Mouse (Mus musculus) thymus, adult 2 months (tissue): ENCODE data around the gene Ppp1r17. TPM values are rescaled to one million over a fixed set of nuclear protein-coding genes. Genes with fewer than 3 reads are reported as not detected.

ENCODE experiments used
- DNase-seq: peaks from one replicate; pipeline ENCODE4 v3.0.0; 2021
- H3K27ac ChIP-seq: fragments of 200-500 bp; 2 replicates; pipeline ENCODE4 v1.5.1; 2012; ENCODE audit warnings: low read length, control low read depth; ENCODE audit not compliant: control insufficient read depth, insufficient read depth
- H3K27me3 ChIP-seq: fragments of 200-500 bp; 2 replicates; pipeline ENCODE4 v1.6.1; 2012; ENCODE audit warnings: mild to moderate bottlenecking, low read length, moderate library complexity, mixed read lengths; ENCODE audit not compliant: control insufficient read depth, insufficient read depth
- H3K36me3 ChIP-seq: fragments of 200-500 bp; 2 replicates; pipeline ENCODE4 v1.6.1; 2012; ENCODE audit warnings: mild to moderate bottlenecking, low read length, moderate library complexity; ENCODE audit not compliant: control insufficient read depth, insufficient read depth
- H3K4me1 ChIP-seq: fragments of 200-500 bp; replicated peaks from 2 replicates; pipeline ENCODE4 v1.6.1; 2012; ENCODE audit warnings: low read length; ENCODE audit not compliant: control insufficient read depth, insufficient read depth
- H3K4me3 ChIP-seq: fragments of 200-500 bp; 2 replicates; pipeline ENCODE4 v1.5.1; 2012; ENCODE audit warnings: mild to moderate bottlenecking, low read length, control low read depth, moderate library complexity; ENCODE audit not compliant: control insufficient read depth, insufficient read depth
- CTCF ChIP-seq: fragments of 200-500 bp; IDR thresholded peaks from 2 replicates; pipeline ENCODE4 v1.5.1; 2012; ENCODE audit warnings: mild to moderate bottlenecking, control low read depth, low read length, moderate library complexity, borderline replicate concordance; ENCODE audit not compliant: control insufficient read depth, poor library complexity, insufficient read depth; ENCODE audit errors: extremely low read depth
- POLR2A ChIP-seq: fragments of 200-500 bp; IDR thresholded peaks from 2 replicates; pipeline ENCODE4 v1.6.1; 2012; ENCODE audit warnings: mild to moderate bottlenecking, low read length, control low read depth, moderate library complexity; ENCODE audit not compliant: control insufficient read depth, poor library complexity, insufficient read depth; ENCODE audit errors: extremely low read depth
- WGBS: fragments of 180-500 bp; shearing (Covaris S2); methylation state at CpG from one replicate; pipeline ENCODE4 v1.1.7; 2018; 5-methylcytosine and 5-hydroxymethylcytosine counted together
- polyA plus RNA-seq: library from polyadenylated mRNA; depleted of rRNA; stranded (reverse); fragments of >200 nt; gene quantifications from 2 replicates; pipeline ENCODE4 v1.2.3, GENCODE M21; 2012; rRNA removed

Ppp1r17 gene
- polyA plus RNA-seq, 1 experiment: 0.08 TPM

DNA sequence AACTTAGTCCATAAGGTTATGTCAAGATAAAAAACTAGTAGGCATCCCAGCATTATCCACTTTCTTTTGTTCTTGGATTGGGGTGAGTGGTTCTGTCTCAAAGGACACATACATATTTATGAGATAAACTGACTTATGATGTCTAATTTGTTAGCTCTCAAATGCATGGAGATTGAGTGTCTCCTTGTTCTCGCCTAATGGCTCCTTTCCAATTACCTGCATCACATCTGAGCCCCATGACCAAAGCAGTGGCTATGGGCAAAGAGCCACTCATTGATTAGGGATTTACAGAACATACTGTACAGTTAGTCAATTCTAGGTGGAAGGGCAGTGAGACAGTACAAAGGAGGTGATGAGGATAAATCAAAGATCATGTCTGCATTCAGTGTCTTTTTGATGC lies 27.4 kb downstream of the Ppp1r17 start:
- no peak for TF ChIP-seq POLR2A
- no peak for TF ChIP-seq CTCF
- Histone ChIP-seq H3K4me1 (no peaks in the 10 kb centered on the region), H3K27me3 (no peaks in the 10 kb centered on the region), H3K4me3 (no peak overlapping the region), H3K27ac (no peak overlapping the region), H3K36me3 (no peaks in the 10 kb centered on the region)
- 89% methylated on average over 1 of the region's 1 CpGs for WGBS
- no peak for DNase-seq

DNA sequence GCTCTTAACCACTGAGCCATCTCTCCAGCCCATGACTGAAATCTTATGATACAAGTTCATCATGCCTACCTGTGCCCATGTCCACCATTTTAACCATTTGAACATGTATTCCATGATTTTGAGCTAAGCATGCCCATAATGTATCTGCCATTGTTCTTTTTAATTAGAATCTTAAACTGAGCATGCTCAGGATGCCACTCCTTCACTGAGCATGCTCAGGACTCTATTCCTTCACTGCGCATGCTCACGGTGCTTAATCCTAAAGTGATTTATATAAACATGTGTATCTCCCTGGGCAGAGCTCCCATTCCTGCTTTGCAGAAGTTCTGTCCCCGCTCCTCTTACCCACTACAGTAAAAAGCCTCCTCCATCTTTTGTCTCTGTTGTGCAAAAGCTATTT lies 31.3 kb downstream of the Ppp1r17 start:
- WGBS: 86% methylated on average over 3 of the region's 3 CpGs
- H3K27me3 ChIP-seq: no peaks in the 10 kb centered on the region
- no peaks in the 10 kb centered on the region for H3K4me1 ChIP-seq
- TF ChIP-seq CTCF (no peak), POLR2A (no peak)
- DNase-seq: no peak
- no peaks in the 10 kb centered on the region for H3K36me3 ChIP-seq
- no peak overlapping the region for H3K4me3 ChIP-seq
- H3K27ac ChIP-seq: no peak overlapping the region

- Histone ChIP-seq H3K27me3 (no peaks in the 10 kb centered on the region), H3K4me1 (no peaks in the 10 kb centered on the region), H3K36me3 (no peaks in the 10 kb centered on the region), H3K27ac (no peak overlapping the region), H3K4me3 (no peak overlapping the region)
- no peak for DNase-seq
- WGBS: 29% methylated on average over 4 of the region's 4 CpGs
- TF ChIP-seq CTCF: no peak
- no peak for TF ChIP-seq POLR2A
Observed at GRCm38 (mm10) chr6:56049104-56049503, 31.8 kb downstream of the Ppp1r17 start.

DNA sequence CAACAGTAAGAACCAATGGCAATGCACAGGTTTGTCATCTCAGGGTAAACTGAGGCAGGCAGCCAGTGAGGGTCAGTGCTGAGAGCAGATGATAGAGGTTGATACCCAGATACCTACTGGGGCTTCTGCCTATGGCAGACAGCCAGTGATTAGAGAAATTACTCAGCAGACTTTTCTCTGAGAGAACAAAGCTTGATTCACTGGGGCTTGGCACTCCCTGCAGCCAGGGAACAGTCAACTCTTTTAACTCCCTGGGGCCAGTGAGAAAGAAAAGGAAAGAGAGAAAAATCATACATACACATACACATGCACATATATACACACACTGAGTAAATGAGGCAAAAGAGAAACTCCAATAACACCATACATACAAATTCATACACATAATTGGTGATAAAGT lies 46.4 kb downstream of the Ppp1r17 start:
- H3K4me3 ChIP-seq: no peak overlapping the region
- TF ChIP-seq POLR2A (no peak), CTCF (no peak)
- no peak for DNase-seq
- H3K27me3 ChIP-seq: no peaks in the 10 kb centered on the region
- no peaks in the 10 kb centered on the region for H3K4me1 ChIP-seq
- H3K27ac ChIP-seq: no peak overlapping the region
- no peaks in the 10 kb centered on the region for H3K36me3 ChIP-seq

- DNase-seq: no peak
- no peak overlapping the region for H3K27ac ChIP-seq
- TF ChIP-seq POLR2A (no peak), CTCF (no peak)
- no peak overlapping the region for H3K4me3 ChIP-seq
- 37% methylated on average over 5 of the region's 5 CpGs for WGBS
- no peaks in the 10 kb centered on the region for H3K27me3 ChIP-seq
- no peaks in the 10 kb centered on the region for H3K36me3 ChIP-seq
- no peaks in the 10 kb centered on the region for H3K4me1 ChIP-seq
Observed at GRCm38 (mm10) chr6:56066632-56067282, 49.5 kb downstream of the Ppp1r17 start.

GRCm38 (mm10) chr6:56068516-56068915 lies 51.2 kb downstream of the Ppp1r17 start:
- no peak for DNase-seq
- no peaks in the 10 kb centered on the region for H3K27me3 ChIP-seq
- H3K27ac ChIP-seq: no peak overlapping the region
- H3K4me3 ChIP-seq: no peak overlapping the region
- no peaks in the 10 kb centered on the region for H3K4me1 ChIP-seq
- TF ChIP-seq POLR2A: no peak
- TF ChIP-seq CTCF: no peak
- no peaks in the 10 kb centered on the region for H3K36me3 ChIP-seq

- Histone ChIP-seq H3K27ac (no peak overlapping the region), H3K4me1 (no peaks in the 10 kb centered on the region), H3K36me3 (no peaks in the 10 kb centered on the region), H3K27me3 (no peaks in the 10 kb centered on the region), H3K4me3 (no peak overlapping the region)
- DNase-seq: no peak
- WGBS: 80% methylated on average over 4 of the region's 4 CpGs
- TF ChIP-seq POLR2A (no peak), CTCF (no peak)
Observed at GRCm38 (mm10) chr6:56076378-56076805, 59.1 kb downstream of the Ppp1r17 start.

Other genes starting within 250 kb of the Ppp1r17 start
- 0.10 and 0.30 TPM in 2 replicates for gene Itprid1, start 180.6 kb upstream of the Ppp1r17 start, polyA plus RNA-seq